Mouse (Mus musculus) forebrain, embryonic 14.5 days (tissue): ENCODE results near the gene Crat. TPM values are rescaled to one million over a fixed set of nuclear protein-coding genes. Genes with fewer than 3 reads are reported as not detected.

Source experiments
- ATAC-seq: fragments of 200-750 bp; cut with Nextera tagmentation; 2 replicates; pipeline ENCODE4 v1.8.0; 2017; ENCODE audit warnings: mild to moderate bottlenecking, moderate library complexity
- DNase-seq: peaks from one replicate; pipeline ENCODE4 v3.0.0-alpha.2; 2015; ENCODE audit warnings: low spot score
- H3K27ac ChIP-seq: fragments of 300-500 bp; sonication (generic); 2 replicates; pipeline ENCODE4 v1.5.1; 2014; ENCODE audit warnings: low read depth, mild to moderate bottlenecking, control low read depth, low read length, moderate library complexity
- H3K27me3 ChIP-seq: fragments of 300-500 bp; sonication (generic); replicated peaks from 2 replicates; pipeline ENCODE4 v1.6.1; 2014; ENCODE audit warnings: low read length, control low read depth, mixed read lengths; ENCODE audit not compliant: control insufficient read depth, insufficient read depth
- H3K36me3 ChIP-seq: fragments of 300-500 bp; sonication (generic); 2 replicates; pipeline ENCODE4 v1.6.1; 2014; ENCODE audit warnings: low read length, control low read depth; ENCODE audit not compliant: control insufficient read depth, insufficient read depth
- H3K4me1 ChIP-seq: fragments of 300-500 bp; sonication (generic); 2 replicates; pipeline ENCODE4 v1.6.1; 2014; ENCODE audit warnings: antibody characterized with exemption, low read length, control low read depth; ENCODE audit not compliant: control insufficient read depth, insufficient read depth
- H3K4me2 ChIP-seq: fragments of 300-500 bp; sonication (generic); 2 replicates; pipeline ENCODE4 v1.6.1; 2014; ENCODE audit warnings: mild to moderate bottlenecking, control low read depth, low read length
- H3K4me3 ChIP-seq: fragments of 300-500 bp; sonication (generic); 2 replicates; pipeline ENCODE4 v1.5.1; 2014; ENCODE audit warnings: low read depth, low read length, control low read depth
- H3K9ac ChIP-seq: fragments of 300-500 bp; sonication (generic); 2 replicates; pipeline ENCODE4 v1.6.1; 2014; ENCODE audit warnings: mild to moderate bottlenecking, low read length, control low read depth, moderate library complexity
- H3K9me3 ChIP-seq: fragments of 300-500 bp; sonication (generic); replicated peaks from 2 replicates; pipeline ENCODE4 v1.6.1; 2016; ENCODE audit warnings: low read length, control low read depth, mixed read lengths; ENCODE audit not compliant: control insufficient read depth
- WGBS: fragments of 180-500 bp; shearing (Covaris S2); extraction: QIAGEN DNeasy Blood & Tissue Kit; methylation state at CpG from one replicate; pipeline ENCODE4 v1.1.7; 2014; 5-methylcytosine and 5-hydroxymethylcytosine counted together
- polyA plus RNA-seq: library from polyadenylated mRNA; unstranded; fragments of >200 nt; fragmentation: Nextera tagmentation; extraction: Ambion mirVana; gene quantifications from 2 replicates; pipeline ENCODE4 v1.2.1, GENCODE M21; 2014

The Crat gene
- polyA plus RNA-seq, 1 experiment from 2014 or later, result 31.9 TPM

- Histone ChIP-seq H3K36me3 (peaks cover 24% of the 10 kb centered on the region), H3K9ac (peak overlapping the region; percentile 89), H3K4me3 (peak overlapping the region; percentile 81), H3K27ac (peak overlapping the region; percentile 87), H3K9me3 (no peaks in the 10 kb centered on the region), H3K4me2 (peak overlapping the region; percentile 99), H3K4me1 (peaks cover 8% of the 10 kb centered on the region), H3K27me3 (no peaks in the 10 kb centered on the region)
- ATAC-seq, result peak; percentile 83
- DNase-seq, result peak; percentile 92
- under 1% methylated on average over 44 of the region's 54 CpGs for WGBS
Measured at GRCm38 (mm10) chr2:30392577-30393369, 22.8 kb downstream of the Crat start.

DNA sequence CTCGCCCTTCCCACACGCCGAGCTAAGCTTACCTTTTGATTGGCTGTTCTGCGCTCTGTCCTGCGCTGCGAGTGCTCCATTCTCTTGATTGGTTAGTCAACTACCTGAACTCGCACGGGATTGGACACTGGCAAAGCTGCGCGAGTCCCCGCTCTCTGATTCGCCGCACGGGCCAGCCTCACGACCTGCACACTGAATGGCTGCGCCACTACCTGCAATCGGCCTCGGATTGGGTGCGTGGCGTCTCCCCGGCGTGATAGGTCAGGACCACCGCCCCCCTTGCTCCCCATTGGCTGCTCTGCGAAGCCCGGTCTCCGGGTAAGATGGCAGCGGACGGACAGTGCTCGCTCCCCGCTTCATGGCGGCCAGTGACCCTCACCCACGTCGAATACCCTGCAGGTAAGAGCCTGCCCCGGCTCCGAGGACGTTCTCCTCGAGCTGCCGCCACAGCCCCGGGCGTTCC, 23.5 kb downstream of the Crat start, which contains the start of gene Dolpp1:
TSS of gene Dolpp1 (plus strand) at position 141 of the 463 bp plus-strand sequence.
- Histone ChIP-seq H3K4me1 (peaks cover 8% of the 10 kb centered on the region), H3K36me3 (peaks cover 18% of the 10 kb centered on the region), H3K27me3 (no peaks in the 10 kb centered on the region), H3K4me3 (peak within 1 kb of the TSS; percentile 81), H3K27ac (peak within 1 kb of the TSS; percentile 87), H3K9ac (peak within 1 kb of the TSS; percentile 89), H3K4me2 (peak within 1 kb of the TSS; percentile 99), H3K9me3 (no peaks in the 10 kb centered on the region)
- under 1% methylated on average over 39 of the region's 40 CpGs for WGBS
- ATAC-seq, result peak; percentile 99
- peak; percentile 99 for DNase-seq

DNA sequence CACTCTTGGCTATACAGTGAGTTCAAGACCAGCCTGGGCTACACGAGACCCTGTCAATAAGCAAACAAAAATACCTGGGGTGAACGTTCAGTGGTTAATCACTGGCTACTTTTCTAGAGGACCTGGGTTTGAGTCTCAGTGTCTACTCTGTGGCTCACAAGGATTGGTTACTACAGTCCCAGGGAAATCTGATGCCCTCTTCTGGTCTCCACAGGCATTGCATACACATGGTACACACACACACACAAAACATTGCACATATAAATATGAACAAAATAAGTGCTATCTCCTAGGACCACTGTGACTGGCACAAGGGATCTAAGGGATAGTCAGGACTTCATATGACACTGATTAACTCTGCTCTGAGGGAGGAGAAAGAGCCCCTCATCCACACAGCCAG, 26.6 kb downstream of the Crat start:
- no peak for ATAC-seq
- no peak overlapping the region for H3K4me3 ChIP-seq

GRCm38 (mm10) chr2:30386913-30387312, 28.7 kb downstream of the Crat start:
- H3K4me3 ChIP-seq, result no peak overlapping the region
- H3K4me1 ChIP-seq, result no peaks in the 10 kb centered on the region
- DNase-seq (no peak), ATAC-seq (no peak)
- no peak overlapping the region for H3K9ac ChIP-seq
- no peaks in the 10 kb centered on the region for H3K9me3 ChIP-seq
- no peak overlapping the region for H3K27ac ChIP-seq
- H3K27me3 ChIP-seq, result no peaks in the 10 kb centered on the region
- H3K36me3 ChIP-seq, result peaks cover 32% of the 10 kb centered on the region
- 90% methylated on average over 9 of the region's 9 CpGs for WGBS
- H3K4me2 ChIP-seq, result no peak overlapping the region

More for the DNA sequence above, 26.6 kb downstream of the Crat start:
- H3K4me1 ChIP-seq, result peaks cover 8% of the 10 kb centered on the region
- H3K36me3 ChIP-seq, result peaks cover 11% of the 10 kb centered on the region
- no peaks in the 10 kb centered on the region for H3K9me3 ChIP-seq
- no peaks in the 10 kb centered on the region for H3K27me3 ChIP-seq
- H3K9ac ChIP-seq, result no peak overlapping the region
- H3K4me2 ChIP-seq, result no peak overlapping the region
- DNase-seq, result no peak
- WGBS, result 93% methylated on average over 2 of the region's 2 CpGs
- H3K27ac ChIP-seq, result no peak overlapping the region

DNA sequence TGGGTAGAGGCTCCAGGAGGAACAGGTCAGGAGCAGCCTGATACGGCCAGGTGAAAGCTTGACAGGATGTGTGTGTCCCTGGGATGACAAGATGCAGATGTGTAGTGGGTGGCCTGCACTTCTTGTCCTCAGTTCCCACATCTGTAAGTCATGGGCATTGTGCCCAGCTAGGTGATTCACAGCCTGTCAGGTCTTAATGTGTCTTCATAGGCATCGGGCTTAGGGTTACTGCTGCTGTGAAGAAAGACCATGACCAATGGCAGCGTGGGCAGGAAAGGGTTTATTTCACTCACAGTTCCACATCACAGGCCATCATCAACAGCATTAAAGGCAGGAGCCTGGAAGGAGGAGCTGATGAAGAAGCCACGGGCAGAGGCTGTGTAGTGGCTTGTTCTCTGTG, 30.0 kb downstream of the Crat start:
- no peaks in the 10 kb centered on the region for H3K4me1 ChIP-seq
- no peak for ATAC-seq
- no peak overlapping the region for H3K4me3 ChIP-seq
- no peak overlapping the region for H3K4me2 ChIP-seq
- no peak for DNase-seq
- H3K36me3 ChIP-seq, result peaks cover 43% of the 10 kb centered on the region
- no peak overlapping the region for H3K27ac ChIP-seq
- 86% methylated on average over 4 of the region's 4 CpGs for WGBS
- no peak overlapping the region for H3K9ac ChIP-seq
- no peaks in the 10 kb centered on the region for H3K27me3 ChIP-seq
- H3K9me3 ChIP-seq, result no peaks in the 10 kb centered on the region

DNA sequence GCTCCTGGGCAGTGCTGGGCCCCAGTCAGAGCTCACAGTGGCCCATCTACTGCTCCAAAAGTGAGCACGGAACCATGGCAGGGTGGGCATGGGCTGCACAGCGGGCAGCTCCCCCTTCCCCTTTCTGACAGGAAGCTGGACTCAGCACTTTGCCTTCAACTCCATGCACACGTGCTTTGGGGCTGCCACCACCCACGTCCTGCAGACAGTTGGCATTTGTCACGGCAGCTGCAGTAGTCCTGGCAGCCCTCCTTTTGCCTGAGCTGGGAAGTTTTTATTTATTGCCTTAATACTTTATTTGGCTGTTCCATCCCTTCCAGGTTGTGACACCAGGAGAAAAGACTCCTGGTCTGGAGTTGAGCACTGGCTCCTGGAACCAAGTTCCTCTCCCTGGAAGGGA, 30.8 kb downstream of the Crat start:
- no peaks in the 10 kb centered on the region for H3K4me1 ChIP-seq
- H3K4me2 ChIP-seq, result no peak overlapping the region
- no peak overlapping the region for H3K27ac ChIP-seq
- WGBS, result 85% methylated on average over 5 of the region's 5 CpGs
- no peak for ATAC-seq
- no peak overlapping the region for H3K9ac ChIP-seq
- no peak for DNase-seq
- H3K27me3 ChIP-seq, result no peaks in the 10 kb centered on the region
- H3K36me3 ChIP-seq, result peaks cover 50% of the 10 kb centered on the region
- no peak overlapping the region for H3K4me3 ChIP-seq
- no peaks in the 10 kb centered on the region for H3K9me3 ChIP-seq

GRCm38 (mm10) chr2:30381377-30381725, 34.3 kb downstream of the Crat start:
- Histone ChIP-seq H3K27me3 (no peaks in the 10 kb centered on the region), H3K9ac (no peak overlapping the region), H3K36me3 (peaks cover 82% of the 10 kb centered on the region), H3K4me2 (no peak overlapping the region), H3K4me1 (no peaks in the 10 kb centered on the region), H3K9me3 (no peaks in the 10 kb centered on the region), H3K4me3 (no peak overlapping the region), H3K27ac (no peak overlapping the region)
- WGBS, result 94% methylated on average over 4 of the region's 4 CpGs
- no peak for DNase-seq
- no peak for ATAC-seq

- DNase-seq (no peak), ATAC-seq (no peak)
- WGBS, result 89% methylated on average over 10 of the region's 10 CpGs
- H3K27ac ChIP-seq, result no peak overlapping the region
- H3K4me3 ChIP-seq, result no peak overlapping the region
- H3K27me3 ChIP-seq, result no peaks in the 10 kb centered on the region
- H3K4me1 ChIP-seq, result no peaks in the 10 kb centered on the region
- H3K4me2 ChIP-seq, result no peak overlapping the region
- H3K9me3 ChIP-seq, result no peaks in the 10 kb centered on the region
- H3K36me3 ChIP-seq, result peaks cover 87% of the 10 kb centered on the region
- no peak overlapping the region for H3K9ac ChIP-seq
Measured at GRCm38 (mm10) chr2:30380564-30381376, 34.8 kb downstream of the Crat start.

- H3K36me3 ChIP-seq, result peaks cover 92% of the 10 kb centered on the region
- DNase-seq, result no peak
- 96% methylated on average over 7 of the region's 7 CpGs for WGBS
- no peak for ATAC-seq
- no peaks in the 10 kb centered on the region for H3K9me3 ChIP-seq
- H3K27ac ChIP-seq, result no peak overlapping the region
- H3K9ac ChIP-seq, result no peak overlapping the region
- no peak overlapping the region for H3K4me3 ChIP-seq
- no peaks in the 10 kb centered on the region for H3K27me3 ChIP-seq
- H3K4me1 ChIP-seq, result no peaks in the 10 kb centered on the region
- H3K4me2 ChIP-seq, result no peak overlapping the region
Measured at GRCm38 (mm10) chr2:30379307-30379706, 36.3 kb downstream of the Crat start.
